Mouse (Mus musculus): ENCODE measurements around the gene Capns2. TPM values are rescaled to one million over a fixed set of nuclear protein-coding genes. Genes with fewer than 3 reads are reported as not detected.

The Capns2 gene
- total and polyA plus RNA-seq, 3 experiments, result 0.69 TPM; not detected in 2

- no peak for DNase-seq
Observed at GRCm38 (mm10) chr8:92906553-92906952, 5.3 kb downstream of the Capns2 start.

- DNase-seq, result no peak
Observed at GRCm38 (mm10) chr8:92908448-92908847, 7.2 kb downstream of the Capns2 start.

DNA sequence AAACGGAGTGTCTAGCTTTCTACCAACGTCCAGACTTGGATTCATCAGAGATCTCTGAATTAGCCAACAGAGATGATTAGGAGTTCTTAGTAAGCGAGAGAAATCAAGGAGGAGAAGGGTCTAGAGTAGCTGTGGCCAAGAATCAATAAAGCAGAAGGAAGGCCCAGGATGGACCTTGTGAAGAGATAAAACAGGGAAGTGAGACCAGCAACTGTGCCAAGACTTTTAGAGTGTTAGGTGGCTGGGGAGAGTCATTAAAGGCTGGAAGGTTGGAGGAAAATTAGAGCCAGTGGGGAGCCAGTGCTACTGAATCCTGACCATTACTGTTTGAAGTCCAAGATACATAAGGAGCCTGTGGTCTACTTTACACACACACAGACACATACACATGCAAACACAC lies 10.3 kb downstream of the Capns2 start:
- DNase-seq, result no peak

DNA sequence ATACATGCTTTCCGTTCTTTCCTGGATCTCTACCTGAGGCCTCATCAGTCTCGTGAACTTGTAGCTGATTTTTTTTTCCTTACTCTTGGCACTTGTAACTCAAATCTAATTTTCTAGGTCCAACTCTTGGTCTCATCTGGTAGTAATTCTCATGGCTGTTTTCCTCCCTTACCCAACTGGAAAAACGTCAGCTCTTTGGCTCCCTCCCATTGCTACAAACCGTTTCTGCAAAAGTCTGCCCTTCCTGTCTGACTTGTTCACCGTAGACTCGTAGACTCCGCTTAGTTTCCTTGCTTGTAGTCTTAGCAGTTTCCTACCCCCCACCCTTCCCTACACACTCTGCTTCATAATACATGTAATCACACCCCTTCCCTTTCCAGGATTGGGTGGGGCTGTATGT lies 12.2 kb downstream of the Capns2 start:
- DNase-seq, result no peak

DNA sequence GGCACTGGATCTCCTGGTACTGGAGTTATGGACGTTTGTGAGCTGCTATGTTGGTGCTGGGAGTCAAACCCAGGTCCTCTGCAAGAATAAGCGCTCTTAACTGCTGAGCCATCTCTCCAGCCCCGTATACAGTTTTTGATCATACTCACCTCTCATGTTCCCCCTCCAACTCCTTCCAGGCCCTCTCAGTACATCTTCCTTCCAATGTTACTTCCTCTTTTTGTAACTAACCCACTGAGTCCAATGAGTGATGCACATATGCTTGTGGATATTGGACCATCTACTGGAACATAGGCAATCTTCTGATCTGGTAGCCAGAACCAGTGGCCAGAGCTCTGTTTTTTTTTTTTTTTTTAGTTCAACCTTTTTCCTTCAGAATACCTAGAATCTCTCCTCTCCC lies 14.9 kb downstream of the Capns2 start:
- no peak for DNase-seq

GRCm38 (mm10) chr8:92921768-92922167 lies 20.6 kb downstream of the Capns2 start:
- DNase-seq, result no peak

DNA sequence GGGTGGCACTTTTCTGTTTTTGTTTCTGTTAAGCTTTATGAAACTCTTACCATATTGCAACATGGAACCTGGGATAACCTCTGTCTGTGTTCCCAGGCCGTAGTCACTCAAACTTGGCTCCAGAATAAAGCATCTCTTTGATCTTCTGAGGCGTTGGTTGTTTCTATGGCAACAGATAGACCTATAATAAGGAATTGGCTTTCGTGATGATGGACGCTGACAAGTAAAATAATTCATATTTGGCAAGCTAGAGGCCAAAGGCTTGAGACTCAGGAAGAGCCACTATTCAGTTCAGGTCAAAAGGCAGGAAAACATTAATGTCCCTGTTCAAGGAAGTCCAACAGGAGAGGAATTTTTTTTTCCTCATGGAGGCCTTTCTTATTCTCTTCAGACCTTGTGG lies 27.8 kb downstream of the Capns2 start:
- no peak for DNase-seq

GRCm38 (mm10) chr8:92938056-92938455 lies 36.8 kb downstream of the Capns2 start:
- DNase-seq, result no peak

- DNase-seq, result no peak
Observed at GRCm38 (mm10) chr8:92949071-92949470, 47.9 kb downstream of the Capns2 start.

- no peak for DNase-seq
Observed at GRCm38 (mm10) chr8:92950639-92951371, 49.6 kb downstream of the Capns2 start.

Small RNAs within 50 kb of the gene (microRNA-seq; reads per million reads assigned to microRNA genes)
- gene Gm22151, result 0 reads per million in 2 experiments

Other genes starting within 250 kb of the Capns2 start
- gene Irx6, start 227.1 kb upstream of the Capns2 start, total RNA-seq (2021), result not detected
- gene Irx6, start 227.1 kb upstream of the Capns2 start, polyA plus RNA-seq (2012; rRNA removed), result not detected in 2 replicates
- 10 to 100 TPM; 21.6 to 38.8 TPM for gene Mmp2, start 74.1 kb upstream of the Capns2 start, total RNA-seq (2021)
- 20.9 and 22.4 TPM in 2 replicates for gene Mmp2, start 74.1 kb upstream of the Capns2 start, polyA plus RNA-seq (2012; rRNA removed)
- gene Lpcat2, start 46.1 kb upstream of the Capns2 start, total RNA-seq (2021), result 10 to 100 TPM in 1 of 2 experiments, 1 to 10 TPM in 1; 3.1 to 15.5 TPM
- gene Lpcat2, start 46.1 kb upstream of the Capns2 start, polyA plus RNA-seq (2012; rRNA removed), result 1.9 and 2.9 TPM in 2 replicates
- gene Slc6a2, start 58.7 kb downstream of the Capns2 start, total RNA-seq (2021), result 10 to 100 TPM in 1 of 2 experiments, 1 to 10 TPM in 1; 9.0 to 16.0 TPM
- gene Slc6a2, start 58.7 kb downstream of the Capns2 start, polyA plus RNA-seq (2012; rRNA removed), result 1.9 and 4.6 TPM in 2 replicates
- not detected for gene Ces1a, start 146.8 kb downstream of the Capns2 start, total RNA-seq (2021)
- gene Ces1a, start 146.8 kb downstream of the Capns2 start, polyA plus RNA-seq (2012; rRNA removed), result not detected in 2 replicates
- under 1 TPM in 1 of 2 experiments, not detected in 1; 0.81 TPM for gene Ces1b, start 178.6 kb downstream of the Capns2 start, total RNA-seq (2021)
- gene Ces1b, start 178.6 kb downstream of the Capns2 start, polyA plus RNA-seq (2012; rRNA removed), result not detected in 2 replicates
- gene Ces1c, start 229.9 kb downstream of the Capns2 start, total RNA-seq (2021), result 1 to 10 TPM in 1 of 2 experiments, under 1 TPM in 1; 0.24 to 7.3 TPM
- 0.49 TPM in 1 of 2 replicates, not detected in the other for gene Ces1c, start 229.9 kb downstream of the Capns2 start, polyA plus RNA-seq (2012; rRNA removed)